Mouse (Mus musculus): ENCODE measurements around the gene Il1rn. TPM values are rescaled to one million over a fixed set of nuclear protein-coding genes. Genes with fewer than 3 reads are reported as not detected.

The Il1rn gene
- total and polyA plus RNA-seq, 3 experiments: not detected

DNA sequence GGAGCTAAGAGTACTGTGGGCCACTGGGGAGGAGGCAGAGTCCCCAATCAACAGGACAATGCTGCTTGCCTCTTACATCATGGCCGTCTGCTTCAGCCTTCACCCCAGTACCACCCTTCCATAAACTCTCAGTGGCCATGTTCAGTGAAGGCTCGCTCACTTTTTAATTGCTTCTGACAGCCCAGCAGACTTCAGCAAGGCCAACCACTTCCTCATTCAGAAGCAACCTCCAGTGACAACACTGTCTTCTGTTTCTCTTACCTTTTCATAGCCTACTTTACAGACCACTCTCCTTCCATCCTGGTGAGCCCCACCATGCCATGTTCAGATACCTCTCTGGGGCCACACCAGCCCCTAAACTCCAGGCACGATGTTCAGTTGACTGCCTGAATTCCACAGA lies 47.0 kb downstream of the Il1rn start:
- no peaks in the 10 kb centered on the region for H3K27me3 ChIP-seq (ENCODE audit: control insufficient read depth in 1 of 2, insufficient read depth in 2 of 2, low read length in 2 of 2)
- H3K9me3 ChIP-seq (replicated peaks; ENCODE audit: insufficient read depth, low read length): no peaks in the 10 kb centered on the region
- no peak overlapping the region for H3K27ac ChIP-seq (ENCODE audit: control insufficient read depth, low read depth, low read length)
- H3K4me1 ChIP-seq (ENCODE audit: control insufficient read depth in 1 of 2, insufficient read depth in 2 of 2, low read length in 2 of 2): no peaks in the 10 kb centered on the region
- no peaks in the 10 kb centered on the region for H3K36me3 ChIP-seq (ENCODE audit: control insufficient read depth in 1 of 2, insufficient read depth in 2 of 2, low read length in 2 of 2)
- DNase-seq (ENCODE audit: low read depth, low spot score): no peak
- TF ChIP-seq USF2 (IDR thresholded peaks at IDR 0.05; ENCODE audit: borderline replicate concordance in 1 of 2, insufficient read depth in 1 of 2, low read depth in 1 of 2, low read length in 2 of 2) (no peak), MEF2A (IDR thresholded peaks at IDR 0.05; ENCODE audit: extremely low read depth, insufficient replicate concordance, low read depth, low read length, poor library complexity, severe bottlenecking) (no peak), TAL1 (IDR thresholded peaks at IDR 0.05; ENCODE audit: low read length) (no peak), BHLHE40 (IDR thresholded peaks at IDR 0.05; ENCODE audit: borderline replicate concordance, low read depth, low read length) (no peak), POLR2AphosphoS5 (IDR thresholded peaks at IDR 0.05; ENCODE audit: borderline replicate concordance, low read depth, low read length) (no peak), ZKSCAN1 (IDR thresholded peaks at IDR 0.05; ENCODE audit: low read depth, low read length) (no peak), NELFE (IDR thresholded peaks at IDR 0.05; ENCODE audit: low read depth, low read length) (no peak)
- H3K4me3 ChIP-seq (ENCODE audit: control insufficient read depth in 1 of 2, insufficient read depth in 1 of 2, low read depth in 2 of 2, low read length in 2 of 2): no peak overlapping the region
- H3K9ac ChIP-seq (ENCODE audit: control insufficient read depth, low read depth, low read length, poor library complexity, severe bottlenecking): no peak overlapping the region
- no peaks in the 10 kb centered on the region for H3K79me2 ChIP-seq (ENCODE audit: control insufficient read depth, insufficient read depth, low read length, poor library complexity)

DNA sequence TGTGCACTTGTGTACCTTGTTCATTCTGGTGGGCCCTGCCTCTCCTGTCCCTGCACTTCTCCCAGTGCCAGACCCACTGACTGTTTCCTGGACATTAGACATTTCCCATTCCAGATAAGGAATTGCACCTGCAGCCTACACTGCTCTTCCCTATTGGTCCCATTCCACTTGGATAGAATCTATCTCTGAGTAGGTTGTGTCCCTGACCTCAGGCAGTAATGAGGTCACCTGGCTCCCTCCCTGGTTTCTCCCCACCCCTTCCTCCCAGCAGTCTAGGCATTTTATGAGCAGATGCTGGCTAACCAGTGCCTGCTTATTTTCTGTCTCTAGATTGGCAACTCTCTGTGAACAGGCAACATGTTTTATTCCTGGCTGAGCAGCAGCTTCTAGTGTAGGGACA lies 47.7 kb downstream of the Il1rn start:
- TF ChIP-seq UBTF (IDR thresholded peaks at IDR 0.05; ENCODE audit: borderline replicate concordance, insufficient read depth, low read depth, low read length) (no peak), CHD1 (IDR thresholded peaks at IDR 0.05; ENCODE audit: low read depth, low read length) (no peak), POLR2AphosphoS5 (IDR thresholded peaks at IDR 0.05; ENCODE audit: borderline replicate concordance, low read depth, low read length) (no peak), KAT2A (conservative IDR thresholded peaks at IDR 0.05; ENCODE audit: low read depth, low read length) (no peak), ETS1 (IDR thresholded peaks at IDR 0.05; ENCODE audit: low read depth, low read length) (no peak), SMC3 (IDR thresholded peaks at IDR 0.05; ENCODE audit: low read depth, low read length) (no peak), MAZ (IDR thresholded peaks at IDR 0.05; ENCODE audit: low read depth, low read length) (no peak), GATA1 (IDR thresholded peaks at IDR 0.05; ENCODE audit: low read depth, low read length) (no peak), MEF2A (IDR thresholded peaks at IDR 0.05; ENCODE audit: extremely low read depth, insufficient replicate concordance, low read depth, low read length, poor library complexity, severe bottlenecking) (no peak), USF1 (IDR thresholded peaks at IDR 0.05; ENCODE audit: low read depth, low read length) (no peak), GABPA (IDR thresholded peaks at IDR 0.05; ENCODE audit: low read depth, low read length) (no peak), CHD2 (IDR thresholded peaks at IDR 0.05; ENCODE audit: low read length) (no peak), SIN3A (IDR thresholded peaks at IDR 0.05; ENCODE audit: low read length) (no peak), ZC3H11A (IDR thresholded peaks at IDR 0.05; ENCODE audit: low read depth, low read length) (no peak), CTCF (IDR thresholded peaks at IDR 0.05 in 2 of 3, conservative IDR thresholded peaks at IDR 0.05 in 1 of 3; ENCODE audit: control insufficient read depth in 1 of 3, insufficient read depth in 1 of 3, low read depth in 2 of 3, low read length in 3 of 3, poor library complexity in 1 of 3, severe bottlenecking in 1 of 3) (no peak), NRF1 (IDR thresholded peaks at IDR 0.05; ENCODE audit: insufficient read depth, low read depth, low read length, poor library complexity, severe bottlenecking) (no peak), ZNF384 (IDR thresholded peaks at IDR 0.05; ENCODE audit: low read depth, low read length) (no peak), ELF1 (IDR thresholded peaks at IDR 0.05; ENCODE audit: low read depth, low read length) (no peak), POLR2A (IDR thresholded peaks at IDR 0.05; ENCODE audit: control insufficient read depth in 1 of 2, insufficient read depth in 1 of 2, low read depth in 1 of 2, low read length in 2 of 2, poor library complexity in 1 of 2) (no peak)
- no peak for DNase-seq (ENCODE audit: low read depth, low spot score)
- no peaks in the 10 kb centered on the region for H3K36me3 ChIP-seq (ENCODE audit: control insufficient read depth in 1 of 2, insufficient read depth in 2 of 2, low read length in 2 of 2)
- H3K4me3 ChIP-seq (ENCODE audit: control insufficient read depth in 1 of 2, insufficient read depth in 1 of 2, low read depth in 2 of 2, low read length in 2 of 2): no peak overlapping the region
- H3K27ac ChIP-seq (ENCODE audit: control insufficient read depth, low read depth, low read length): no peak overlapping the region
- H3K4me1 ChIP-seq (ENCODE audit: control insufficient read depth in 1 of 2, insufficient read depth in 2 of 2, low read length in 2 of 2): no peaks in the 10 kb centered on the region
- no peaks in the 10 kb centered on the region for H3K79me2 ChIP-seq (ENCODE audit: control insufficient read depth, insufficient read depth, low read length, poor library complexity)
- no peaks in the 10 kb centered on the region for H3K27me3 ChIP-seq (ENCODE audit: control insufficient read depth in 1 of 2, insufficient read depth in 2 of 2, low read length in 2 of 2)
- no peaks in the 10 kb centered on the region for H3K9me3 ChIP-seq (replicated peaks; ENCODE audit: insufficient read depth, low read length)
- H3K9ac ChIP-seq (ENCODE audit: control insufficient read depth, low read depth, low read length, poor library complexity, severe bottlenecking): no peak overlapping the region

Measured in MEL (cell line).